Mouse (Mus musculus): ENCODE data around the gene Wipi1. TPM values are rescaled to one million over a fixed set of nuclear protein-coding genes. Genes with fewer than 3 reads are reported as not detected.
A peak's percentile ranks its signal among the peaks of the same experiment; 100 is the strongest.

Gene Wipi1
- total and polyA plus RNA-seq, 3 experiments, result 1.8 to 2.2 (median 2.0) TPM

DNA sequence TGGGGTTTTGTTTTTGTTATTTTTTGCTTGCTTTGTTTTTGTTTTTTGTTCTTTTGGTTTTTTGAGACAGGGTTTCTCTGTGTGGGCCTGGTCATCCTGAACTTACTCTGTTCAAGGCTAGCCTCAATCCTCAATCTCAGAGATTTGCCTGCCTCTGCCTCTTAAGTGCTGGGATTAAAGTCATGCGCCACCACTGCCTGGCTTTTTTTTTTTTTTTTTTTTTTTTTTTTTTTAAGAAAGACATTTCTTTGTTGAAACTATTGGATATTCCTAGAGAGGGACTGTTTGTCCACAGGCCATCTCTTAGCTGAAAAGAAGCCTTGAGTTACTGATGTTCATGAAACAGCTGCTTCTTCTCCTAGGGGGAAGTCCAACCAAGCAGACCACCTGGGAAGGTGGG is 64.1 kb downstream of the Wipi1 start:
- Histone ChIP-seq H3K9ac (ENCODE audit: insufficient read depth, low read depth) (no peak overlapping the region), H3K27ac (ENCODE audit: insufficient read depth, low read depth) (no peak overlapping the region), H3K4me2 (ENCODE audit: insufficient read depth, low read depth, poor library complexity, severe bottlenecking) (no peak overlapping the region), H3K27me3 (replicated peaks) (no peaks in the 10 kb centered on the region), H3K36me3 (replicated peaks in 1 of 2; ENCODE audit: control insufficient read depth in 1 of 2, insufficient read depth in 1 of 2, low read length in 1 of 2) (no peaks in the 10 kb centered on the region), H3K9me3 (replicated peaks; ENCODE audit: low read length) (no peaks in the 10 kb centered on the region), H3K79me2 (replicated peaks; ENCODE audit: control insufficient read depth, extremely low read depth, insufficient read depth, poor library complexity, severe bottlenecking) (no peaks in the 10 kb centered on the region), H3K4me1 (ENCODE audit: control insufficient read depth in 1 of 2, insufficient read depth in 2 of 2) (peaks cover 9 to 43% of the 10 kb centered on the region in 2 experiments), H3K4me3 (replicated peaks in 1 of 3; ENCODE audit: low read depth in 2 of 3, low read length in 2 of 3, poor library complexity in 1 of 3) (no peak overlapping the region)
- in situ Hi-C loops (cut with MboI; ENCODE audit: low pct_ligation_motif_present, low pct_unique_long_range_greater_than_20kb, low sequenced_read_pairs) (no loop called here), dilution Hi-C loops (cut with MboI; ENCODE audit: extremely low pct_ligation_motif_present, extremely low pct_unique_long_range_greater_than_20kb, low sequenced_read_pairs) (no loop called here)
- DNase-seq (ENCODE audit: extremely low read depth), result no peak
- TF ChIP-seq CHD2 (IDR thresholded peaks at IDR 0.05; ENCODE audit: low read length) (no peak), ZNF384 (IDR thresholded peaks at IDR 0.05; ENCODE audit: low read depth, low read length) (peak; percentile 65)

DNA sequence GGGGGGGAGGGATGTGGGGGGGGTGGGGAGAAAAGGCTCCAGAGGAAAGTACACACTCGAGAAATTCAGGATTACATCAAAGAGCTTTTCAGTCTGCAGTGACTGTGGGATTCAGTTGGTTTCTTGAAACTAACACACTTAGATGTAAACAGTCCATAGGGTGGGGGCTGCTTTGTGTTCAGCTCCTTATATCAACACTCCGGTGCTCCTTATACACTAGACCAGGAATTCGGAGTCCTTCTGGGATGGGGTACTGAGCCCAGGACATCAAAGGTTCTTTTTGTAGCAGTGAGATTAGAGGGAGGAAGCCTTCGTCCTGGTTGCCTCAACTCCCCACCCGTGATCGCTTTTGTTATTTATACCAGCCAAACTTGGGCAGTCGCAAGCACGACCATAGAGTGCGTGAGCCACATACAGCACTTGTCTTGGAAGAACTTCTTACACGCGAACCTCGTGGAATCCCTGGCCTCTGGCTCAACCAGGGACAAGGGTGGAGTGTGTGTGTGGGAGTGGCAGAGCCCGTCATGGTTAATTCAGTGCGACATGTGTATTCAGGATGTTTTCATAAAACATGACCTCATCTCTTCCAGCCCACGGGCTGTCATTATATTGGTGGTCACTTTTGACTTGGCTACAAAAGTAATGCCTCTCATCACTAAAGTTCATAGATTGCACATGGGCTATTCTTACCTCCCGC is 65.3 kb downstream of the Wipi1 start:
- dilution Hi-C loops (cut with MboI; ENCODE audit: extremely low pct_ligation_motif_present, extremely low pct_unique_long_range_greater_than_20kb, low sequenced_read_pairs) (no loop called here), in situ Hi-C loops (cut with MboI; ENCODE audit: low pct_ligation_motif_present, low pct_unique_long_range_greater_than_20kb, low sequenced_read_pairs) (no loop called here)
- no peak overlapping the region for H3K4me3 ChIP-seq (replicated peaks in 1 of 3; ENCODE audit: low read depth in 2 of 3, low read length in 2 of 3, poor library complexity in 1 of 3)
- H3K36me3 ChIP-seq (replicated peaks in 1 of 2; ENCODE audit: control insufficient read depth in 1 of 2, insufficient read depth in 1 of 2, low read length in 1 of 2), result no peaks in the 10 kb centered on the region
- H3K27ac ChIP-seq (ENCODE audit: insufficient read depth, low read depth), result no peak overlapping the region
- H3K9ac ChIP-seq (ENCODE audit: insufficient read depth, low read depth), result no peak overlapping the region
- no peaks in the 10 kb centered on the region for H3K79me2 ChIP-seq (replicated peaks; ENCODE audit: control insufficient read depth, extremely low read depth, insufficient read depth, poor library complexity, severe bottlenecking)
- no peaks in the 10 kb centered on the region for H3K27me3 ChIP-seq (replicated peaks)
- H3K4me1 ChIP-seq (ENCODE audit: control insufficient read depth in 1 of 2, insufficient read depth in 2 of 2), result peaks cover 9 to 34% of the 10 kb centered on the region in 2 experiments
- DNase-seq (ENCODE audit: extremely low read depth), result no peak
- H3K4me2 ChIP-seq (ENCODE audit: insufficient read depth, low read depth, poor library complexity, severe bottlenecking), result peak overlapping the region; percentile 83
- TF ChIP-seq MAZ (IDR thresholded peaks at IDR 0.05; ENCODE audit: low read depth, low read length) (no peak), PAX5 (IDR thresholded peaks at IDR 0.05; ENCODE audit: low read length) (no peak), BHLHE40 (IDR thresholded peaks at IDR 0.05; ENCODE audit: low read depth, low read length) (no peak), TCF12 (IDR thresholded peaks at IDR 0.05; ENCODE audit: low read depth, low read length) (no peak), POLR2AphosphoS2 (IDR thresholded peaks at IDR 0.05; ENCODE audit: low read depth, low read length) (no peak), MAFK (IDR thresholded peaks at IDR 0.05; ENCODE audit: insufficient replicate concordance, low read length) (no peak), USF2 (conservative IDR thresholded peaks at IDR 0.05; ENCODE audit: low read depth, low read length) (no peak), JUND (conservative IDR thresholded peaks at IDR 0.05; ENCODE audit: low read depth, low read length) (no peak)
- H3K9me3 ChIP-seq (replicated peaks; ENCODE audit: low read length), result no peaks in the 10 kb centered on the region

DNA sequence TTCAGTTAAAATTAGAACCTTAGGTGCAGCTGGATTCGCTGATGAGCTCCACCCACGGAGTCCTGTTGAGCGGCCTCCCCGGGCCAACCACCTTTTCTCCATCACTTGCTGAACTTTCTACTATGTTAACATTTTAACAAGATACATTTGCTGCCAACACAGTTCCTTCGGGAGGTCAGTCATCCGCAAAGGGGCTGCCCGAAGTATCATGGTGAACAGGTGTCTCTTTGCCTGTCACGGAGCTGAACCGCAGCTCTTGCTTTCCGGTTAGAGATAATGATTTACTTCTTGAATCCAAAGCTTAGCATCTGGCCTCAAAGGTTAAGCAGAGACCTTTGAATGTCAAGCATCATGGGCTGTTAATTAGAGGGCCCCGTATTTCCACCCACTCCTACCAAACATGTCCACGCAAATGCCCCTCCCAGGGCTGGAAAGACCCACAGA is 66.0 kb downstream of the Wipi1 start:
- Histone ChIP-seq H3K9me3 (replicated peaks; ENCODE audit: low read length) (no peaks in the 10 kb centered on the region), H3K27ac (ENCODE audit: insufficient read depth, low read depth) (peak overlapping the region; percentile 49), H3K4me2 (ENCODE audit: insufficient read depth, low read depth, poor library complexity, severe bottlenecking) (peak overlapping the region; percentile 83), H3K4me3 (replicated peaks in 1 of 3; ENCODE audit: low read depth in 2 of 3, low read length in 2 of 3, poor library complexity in 1 of 3) (no peak overlapping the region), H3K36me3 (replicated peaks in 1 of 2; ENCODE audit: control insufficient read depth in 1 of 2, insufficient read depth in 1 of 2, low read length in 1 of 2) (no peaks in the 10 kb centered on the region), H3K79me2 (replicated peaks; ENCODE audit: control insufficient read depth, extremely low read depth, insufficient read depth, poor library complexity, severe bottlenecking) (no peaks in the 10 kb centered on the region), H3K4me1 (ENCODE audit: control insufficient read depth in 1 of 2, insufficient read depth in 2 of 2) (peaks cover 9 to 34% of the 10 kb centered on the region in 2 experiments), H3K9ac (ENCODE audit: insufficient read depth, low read depth) (no peak overlapping the region), H3K27me3 (replicated peaks) (no peaks in the 10 kb centered on the region)
- dilution Hi-C loops (cut with MboI; ENCODE audit: extremely low pct_ligation_motif_present, extremely low pct_unique_long_range_greater_than_20kb, low sequenced_read_pairs) (no loop called here), in situ Hi-C loops (cut with MboI; ENCODE audit: low pct_ligation_motif_present, low pct_unique_long_range_greater_than_20kb, low sequenced_read_pairs) (no loop called here)
- peak; percentile 85 for DNase-seq (ENCODE audit: extremely low read depth)
- TF ChIP-seq USF1 (IDR thresholded peaks at IDR 0.05; ENCODE audit: low read depth, low read length), result no peak
- TF ChIP-seq ZMIZ1 (IDR thresholded peaks at IDR 0.05; ENCODE audit: low read depth, low read length), result peak; percentile 30; the same call in 1 of the 2 replicates
- no peak for TF ChIP-seq NELFE (IDR thresholded peaks at IDR 0.05; ENCODE audit: low read depth, low read length)
- peak; percentile 67 for TF ChIP-seq IRF4 (IDR thresholded peaks at IDR 0.05; ENCODE audit: low read depth, low read length)
- TF ChIP-seq MAX (IDR thresholded peaks at IDR 0.05; ENCODE audit: low read length), result peak; percentile 71
- TF ChIP-seq JUND (conservative IDR thresholded peaks at IDR 0.05; ENCODE audit: low read depth, low read length), result no peak; the same call in 1 of the 2 replicates
- TF ChIP-seq ZKSCAN1 (IDR thresholded peaks at IDR 0.05; ENCODE audit: borderline replicate concordance, low read depth, low read length), result no peak
- no peak for TF ChIP-seq CHD1 (IDR thresholded peaks at IDR 0.05; ENCODE audit: low read depth, low read length)
- TF ChIP-seq JUN (IDR thresholded peaks at IDR 0.05; ENCODE audit: insufficient read depth, low read depth, low read length), result no peak
- no peak for TF ChIP-seq MEF2A (IDR thresholded peaks at IDR 0.05; ENCODE audit: borderline replicate concordance, low read depth, low read length)
- TF ChIP-seq MAFK (IDR thresholded peaks at IDR 0.05; ENCODE audit: insufficient replicate concordance, low read length), result 0 out of 2 replicates have a peak, but pooled peaks have one; percentile 18
- TF ChIP-seq SIN3A (IDR thresholded peaks at IDR 0.05; ENCODE audit: low read length), result peak; percentile 68
- peak; percentile 88; the same call in 1 of the 2 replicates for TF ChIP-seq TCF12 (IDR thresholded peaks at IDR 0.05; ENCODE audit: low read depth, low read length)
- TF ChIP-seq BHLHE40 (IDR thresholded peaks at IDR 0.05; ENCODE audit: low read depth, low read length), result peak; percentile 73
- no peak for TF ChIP-seq TBP (conservative IDR thresholded peaks at IDR 0.05; ENCODE audit: low read depth, low read length)
- no peak for TF ChIP-seq KAT2A (IDR thresholded peaks at IDR 0.05; ENCODE audit: insufficient replicate concordance, low read length)
- peak; percentile 85 for TF ChIP-seq RCOR1 (conservative IDR thresholded peaks at IDR 0.05; ENCODE audit: low read depth, low read length)
- no peak for TF ChIP-seq GABPA (IDR thresholded peaks at IDR 0.05; ENCODE audit: insufficient replicate concordance, low read depth, low read length)
